Mouse (Mus musculus): ENCODE results near the gene Nup214. TPM values are rescaled to one million over a fixed set of nuclear protein-coding genes. Genes with fewer than 3 reads are reported as not detected.
A peak's percentile ranks its signal among the peaks of the same experiment; 100 is the strongest.

Gene Nup214
- total RNA-seq, 1 experiment = 74.3 TPM

DNA sequence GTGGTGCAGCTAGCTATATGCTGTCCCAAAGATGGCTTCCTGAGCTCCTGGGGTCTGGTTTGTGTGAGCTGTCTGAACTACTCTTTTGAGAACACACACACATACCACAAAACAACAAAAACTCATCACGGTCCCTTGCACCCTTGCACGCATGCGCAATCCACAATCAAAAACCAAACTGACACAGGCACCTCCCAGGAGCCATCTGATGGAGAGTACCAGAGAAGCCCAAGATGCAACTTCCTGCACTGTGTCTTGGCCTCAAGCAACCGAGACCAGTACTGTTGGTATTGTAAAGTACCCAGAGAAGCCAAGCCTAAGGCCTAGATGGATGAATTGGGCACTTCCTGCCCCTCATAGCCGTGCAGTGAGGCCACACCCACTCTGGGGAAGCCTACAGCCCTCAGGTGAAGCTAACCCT is 91.1 kb downstream of the Nup214 start:
- no peaks in the 10 kb centered on the region for H3K36me3 ChIP-seq (ENCODE audit: control insufficient read depth, insufficient read depth, low read length, poor library complexity, severe bottlenecking)
- peaks cover 0 to 8% of the 10 kb centered on the region in 2 experiments; a peak in 2 of 4 replicates for H3K4me1 ChIP-seq (ENCODE audit: control insufficient read depth in 2 of 2, insufficient read depth in 2 of 2, low read length in 2 of 2, poor library complexity in 1 of 2)
- no peak overlapping the region for H3K9ac ChIP-seq (ENCODE audit: insufficient read depth, low read depth, low read length, poor library complexity, severe bottlenecking)
- no peak overlapping the region for H3K27ac ChIP-seq (ENCODE audit: insufficient read depth, low read depth, low read length, poor library complexity, severe bottlenecking)
- TF ChIP-seq ZNF384 (IDR thresholded peaks at IDR 0.05; ENCODE audit: low read depth, low read length) (no peak), ZC3H11A (IDR thresholded peaks at IDR 0.05; ENCODE audit: borderline replicate concordance, low read depth, low read length) (no peak), HCFC1 (IDR thresholded peaks at IDR 0.05; ENCODE audit: borderline replicate concordance, insufficient read depth, low read length) (no peak), CHD2 (IDR thresholded peaks at IDR 0.05; ENCODE audit: low read depth, low read length) (no peak), MAFK (IDR thresholded peaks at IDR 0.05; ENCODE audit: insufficient read depth, low read depth, low read length) (no peak)
- in situ Hi-C loops (cut with MboI; ENCODE audit: low sequenced_read_pairs in 2 of 2, unreplicated experiment in 2 of 2) = no loop called here
- DNase-seq (ENCODE audit: low read depth, low spot score) = no peak
- no peaks in the 10 kb centered on the region for H3K9me3 ChIP-seq (ENCODE audit: control insufficient read depth, insufficient read depth, low read depth, low read length)
- no peak overlapping the region for H3K4me3 ChIP-seq (ENCODE audit: insufficient read depth in 1 of 2, low read depth in 1 of 2, low read length in 2 of 2, poor library complexity in 1 of 2, severe bottlenecking in 1 of 2)

DNA sequence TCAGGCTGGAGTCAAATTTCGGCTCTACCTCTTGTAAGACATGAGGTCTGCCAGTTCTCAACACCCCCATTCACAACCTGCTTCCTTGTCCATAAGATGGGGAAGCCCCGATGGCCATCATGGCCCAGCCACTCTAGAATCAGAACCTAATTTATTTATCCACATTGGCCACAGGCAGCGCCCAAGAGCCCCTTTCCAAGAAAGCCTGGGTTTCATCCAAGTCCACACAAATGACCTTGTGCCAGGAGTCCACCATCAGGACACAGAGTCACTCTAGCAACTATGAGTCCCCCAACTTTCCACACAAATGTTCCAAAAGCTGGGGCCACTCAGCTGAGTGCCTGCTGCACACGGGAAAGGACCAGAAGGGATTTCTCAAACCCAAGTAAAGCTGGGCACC is 91.8 kb downstream of the Nup214 start:
- no peak overlapping the region for H3K9ac ChIP-seq (ENCODE audit: insufficient read depth, low read depth, low read length, poor library complexity, severe bottlenecking)
- TF ChIP-seq ZNF384 (IDR thresholded peaks at IDR 0.05; ENCODE audit: low read depth, low read length) = no peak
- no peak for TF ChIP-seq MAFK (IDR thresholded peaks at IDR 0.05; ENCODE audit: insufficient read depth, low read depth, low read length)
- TF ChIP-seq HCFC1 (IDR thresholded peaks at IDR 0.05; ENCODE audit: borderline replicate concordance, insufficient read depth, low read length) = no peak
- TF ChIP-seq ZC3H11A (IDR thresholded peaks at IDR 0.05; ENCODE audit: borderline replicate concordance, low read depth, low read length) = no peak
- no peak for TF ChIP-seq CHD2 (IDR thresholded peaks at IDR 0.05; ENCODE audit: low read depth, low read length)
- no peaks in the 10 kb centered on the region for H3K36me3 ChIP-seq (ENCODE audit: control insufficient read depth, insufficient read depth, low read length, poor library complexity, severe bottlenecking)
- no peak overlapping the region for H3K4me3 ChIP-seq (ENCODE audit: insufficient read depth in 1 of 2, low read depth in 1 of 2, low read length in 2 of 2, poor library complexity in 1 of 2, severe bottlenecking in 1 of 2)
- no peak overlapping the region for H3K27ac ChIP-seq (ENCODE audit: insufficient read depth, low read depth, low read length, poor library complexity, severe bottlenecking)
- H3K9me3 ChIP-seq (ENCODE audit: control insufficient read depth, insufficient read depth, low read depth, low read length) = no peaks in the 10 kb centered on the region
- DNase-seq (ENCODE audit: low read depth, low spot score) = no peak
- in situ Hi-C loops (cut with MboI; ENCODE audit: low sequenced_read_pairs in 2 of 2, unreplicated experiment in 2 of 2) = no loop called here
- peaks cover 0 to 8% of the 10 kb centered on the region in 2 experiments; a peak in 2 of 4 replicates for H3K4me1 ChIP-seq (ENCODE audit: control insufficient read depth in 2 of 2, insufficient read depth in 2 of 2, low read length in 2 of 2, poor library complexity in 1 of 2)

DNA sequence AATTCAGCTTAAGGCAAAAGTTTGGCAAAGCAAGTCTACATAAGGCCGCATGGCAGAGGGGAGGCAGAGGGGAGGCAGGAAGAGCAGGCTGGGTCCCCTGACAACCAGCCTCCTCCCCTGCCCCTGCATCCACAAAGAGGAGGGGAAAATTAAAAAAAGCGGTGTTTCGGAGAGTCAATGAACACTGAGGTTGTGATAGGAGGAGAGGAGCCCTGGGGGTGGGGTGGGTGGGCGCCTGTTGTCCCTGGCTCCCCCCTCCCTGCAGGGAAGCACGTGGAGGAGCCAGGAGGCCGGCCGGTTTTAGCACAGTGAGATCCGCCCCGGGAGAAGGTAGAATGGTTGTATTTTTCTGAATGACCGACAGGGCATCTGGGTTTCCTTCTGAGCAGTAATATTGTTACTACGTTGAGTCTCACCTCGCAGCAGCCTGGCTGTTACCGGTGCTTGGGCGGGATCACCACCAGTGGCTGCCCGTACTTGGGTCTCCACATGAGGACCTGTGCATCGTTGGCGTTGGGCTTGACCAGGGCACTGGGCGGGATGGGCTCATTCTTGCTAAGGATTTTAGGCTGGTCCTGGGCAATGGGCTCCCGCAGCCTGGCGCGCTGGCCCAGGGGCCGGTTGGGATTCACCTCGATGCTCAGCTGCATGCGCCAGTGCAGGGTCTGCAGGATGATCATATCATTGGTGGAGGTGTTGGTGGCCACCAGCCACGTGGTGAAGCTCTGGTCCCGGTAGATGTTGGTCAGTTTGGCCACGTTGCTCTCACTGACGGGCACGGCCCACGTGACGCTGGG is 94.8 kb downstream of the Nup214 start:
- in situ Hi-C loops (cut with MboI; ENCODE audit: low sequenced_read_pairs in 2 of 2, unreplicated experiment in 2 of 2) = no loop called here
- no peak for DNase-seq (ENCODE audit: low read depth, low spot score)
- no peaks in the 10 kb centered on the region for H3K9me3 ChIP-seq (ENCODE audit: control insufficient read depth, insufficient read depth, low read depth, low read length)
- peaks cover 7 to 20% of the 10 kb centered on the region in 2 experiments for H3K4me1 ChIP-seq (ENCODE audit: control insufficient read depth in 2 of 2, insufficient read depth in 2 of 2, low read length in 2 of 2, poor library complexity in 1 of 2)
- no peak overlapping the region; the same call in 1 of the 2 replicates for H3K9ac ChIP-seq (ENCODE audit: insufficient read depth, low read depth, low read length, poor library complexity, severe bottlenecking)
- peak overlapping the region in 1 of 2 experiments; percentile 24; a peak in 2 of 4 replicates for H3K4me3 ChIP-seq (ENCODE audit: insufficient read depth in 1 of 2, low read depth in 1 of 2, low read length in 2 of 2, poor library complexity in 1 of 2, severe bottlenecking in 1 of 2)
- TF ChIP-seq HCFC1 (IDR thresholded peaks at IDR 0.05; ENCODE audit: borderline replicate concordance, insufficient read depth, low read length) = no peak
- TF ChIP-seq ZNF384 (IDR thresholded peaks at IDR 0.05; ENCODE audit: low read depth, low read length) = no peak
- no peak for TF ChIP-seq MAFK (IDR thresholded peaks at IDR 0.05; ENCODE audit: insufficient read depth, low read depth, low read length)
- no peak for TF ChIP-seq ZC3H11A (IDR thresholded peaks at IDR 0.05; ENCODE audit: borderline replicate concordance, low read depth, low read length)
- H3K36me3 ChIP-seq (ENCODE audit: control insufficient read depth, insufficient read depth, low read length, poor library complexity, severe bottlenecking) = no peaks in the 10 kb centered on the region
- H3K27ac ChIP-seq (ENCODE audit: insufficient read depth, low read depth, low read length, poor library complexity, severe bottlenecking) = no peak overlapping the region

DNA sequence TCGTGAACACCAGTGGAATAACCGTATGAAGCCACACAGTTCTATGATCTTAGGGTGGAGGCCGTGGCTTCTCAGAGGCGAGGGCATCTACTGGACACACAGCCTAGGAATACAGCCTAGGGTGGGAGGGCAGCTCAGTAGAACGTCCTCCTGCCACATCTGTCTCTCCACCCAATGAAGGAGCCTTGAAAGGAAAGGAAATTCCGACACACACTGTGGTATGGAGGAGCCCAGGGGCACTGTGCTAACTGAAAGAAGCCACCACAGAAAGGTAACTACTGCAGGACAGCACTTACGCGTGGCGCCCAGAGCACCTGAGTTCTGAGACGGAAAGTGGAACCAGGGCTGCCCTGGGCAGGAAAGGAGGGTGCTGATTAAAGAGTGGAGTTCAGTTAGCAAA is 96.5 kb downstream of the Nup214 start:
- H3K9me3 ChIP-seq (ENCODE audit: control insufficient read depth, insufficient read depth, low read depth, low read length) = no peaks in the 10 kb centered on the region
- peaks cover 13 to 34% of the 10 kb centered on the region in 2 experiments for H3K4me1 ChIP-seq (ENCODE audit: control insufficient read depth in 2 of 2, insufficient read depth in 2 of 2, low read length in 2 of 2, poor library complexity in 1 of 2)
- in situ Hi-C loops (cut with MboI; ENCODE audit: low sequenced_read_pairs in 2 of 2, unreplicated experiment in 2 of 2) = no loop called here
- H3K9ac ChIP-seq (ENCODE audit: insufficient read depth, low read depth, low read length, poor library complexity, severe bottlenecking) = no peak overlapping the region
- TF ChIP-seq MAFK (IDR thresholded peaks at IDR 0.05; ENCODE audit: insufficient read depth, low read depth, low read length) = no peak
- TF ChIP-seq HCFC1 (IDR thresholded peaks at IDR 0.05; ENCODE audit: borderline replicate concordance, insufficient read depth, low read length) = no peak
- no peak for TF ChIP-seq ZC3H11A (IDR thresholded peaks at IDR 0.05; ENCODE audit: borderline replicate concordance, low read depth, low read length)
- no peak for TF ChIP-seq ZNF384 (IDR thresholded peaks at IDR 0.05; ENCODE audit: low read depth, low read length)
- TF ChIP-seq CHD2 (IDR thresholded peaks at IDR 0.05; ENCODE audit: low read depth, low read length) = no peak
- DNase-seq (ENCODE audit: low read depth, low spot score) = no peak
- no peak overlapping the region for H3K27ac ChIP-seq (ENCODE audit: insufficient read depth, low read depth, low read length, poor library complexity, severe bottlenecking)
- no peak overlapping the region for H3K4me3 ChIP-seq (ENCODE audit: insufficient read depth in 1 of 2, low read depth in 1 of 2, low read length in 2 of 2, poor library complexity in 1 of 2, severe bottlenecking in 1 of 2)
- H3K36me3 ChIP-seq (ENCODE audit: control insufficient read depth, insufficient read depth, low read length, poor library complexity, severe bottlenecking) = no peaks in the 10 kb centered on the region

Measured in ES-E14 (cell line).